Mouse (Mus musculus) layer of hippocampus, adult 9-10 months (tissue): ENCODE results near the gene Rnasel.

ENCODE experiments used
- DNase-seq: peaks from one replicate; pipeline ENCODE4 v3.0.0; 2022; ENCODE audit warnings: low spot score

The Rnasel gene

GRCm38 (mm10) chr1:153769998-153770775 is 21.0 kb downstream of the Rnasel start:
- DNase-seq = no peak

GRCm38 (mm10) chr1:153770776-153771167 is 21.5 kb downstream of the Rnasel start:
- DNase-seq = no peak

GRCm38 (mm10) chr1:153775174-153775573 is 25.9 kb downstream of the Rnasel start:
- DNase-seq = no peak

GRCm38 (mm10) chr1:153776257-153776656 is 27.0 kb downstream of the Rnasel start:
- no peak for DNase-seq

- no peak for DNase-seq
Measured at GRCm38 (mm10) chr1:153778205-153778604, 29.0 kb downstream of the Rnasel start.

- no peak for DNase-seq
Measured at GRCm38 (mm10) chr1:153783339-153783738, 34.1 kb downstream of the Rnasel start.

- DNase-seq = no peak
Measured at GRCm38 (mm10) chr1:153785608-153786007, 36.4 kb downstream of the Rnasel start.

GRCm38 (mm10) chr1:153790708-153791107 is 41.5 kb downstream of the Rnasel start:
- no peak for DNase-seq

- DNase-seq = no peak
Measured at GRCm38 (mm10) chr1:153794241-153794640, 45.0 kb downstream of the Rnasel start.

GRCm38 (mm10) chr1:153802691-153803090 is 53.5 kb downstream of the Rnasel start:
- DNase-seq = no peak

- DNase-seq = no peak
Measured at GRCm38 (mm10) chr1:153803530-153803929, 54.3 kb downstream of the Rnasel start.

GRCm38 (mm10) chr1:153807390-153807993 is 58.3 kb downstream of the Rnasel start:
- DNase-seq = peak; percentile 72
